Mouse (Mus musculus) gastrocnemius, postnatal 36 days (tissue): ENCODE data around the gene Dlgap3. TPM values are rescaled to one million over a fixed set of nuclear protein-coding genes. Genes with fewer than 3 reads are reported as not detected.

Experiments
- DNase-seq, 2 experiments: peaks; one replicate each; pipeline ENCODE4 v3.0.0; 2022
- intact Hi-C: fragments of 180-260 bp; cut with DNase I; formaldehyde crosslinking; loops from one replicate; pipeline ENCODE4 v1.15.1; 2025
- total RNA-seq, 2 experiments: library from RNA; stranded (reverse); gene quantifications; 2 replicates each; pipeline ENCODE4 v1.2.3; 2021

Gene Dlgap3
- total RNA-seq, 2 experiments from 2014 or later, result 0.23 TPM; not detected in 1

DNA sequence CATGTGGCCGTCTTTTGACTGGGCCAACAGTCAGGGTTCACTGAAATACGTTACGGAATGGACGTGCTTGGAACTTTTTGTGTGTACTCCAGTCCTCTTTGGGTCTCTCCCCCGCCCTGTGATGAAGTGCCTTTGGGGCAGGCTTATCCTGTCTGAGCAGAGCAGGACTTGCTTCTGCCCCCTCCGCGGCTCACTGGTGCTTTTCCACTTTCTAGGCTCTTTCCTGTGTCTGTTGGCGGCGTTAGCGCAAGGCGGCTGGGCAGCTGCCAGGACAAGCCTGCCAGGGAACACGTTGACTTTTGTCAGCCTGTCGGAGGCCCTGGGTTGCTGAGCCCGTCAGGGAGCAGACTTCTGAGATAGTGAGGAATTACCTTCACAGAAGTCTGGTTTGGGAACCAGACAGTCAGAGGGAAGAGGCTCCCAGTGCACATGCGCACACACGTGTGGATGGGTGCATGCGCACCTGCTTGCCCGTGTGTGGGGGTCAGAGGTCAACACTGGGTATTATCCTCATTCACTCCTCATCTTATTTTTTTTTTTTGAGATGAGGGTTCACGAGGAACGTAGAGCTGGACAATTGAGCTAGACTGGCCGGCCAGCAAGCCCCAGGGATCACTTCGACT is 83.1 kb downstream of the Dlgap3 start:
- intact Hi-C loops, result loop anchor here (2.0 kb wide), 1 partner anchor 67 kb away; no protein-coding TSS in a partner anchor
- DNase-seq, result peak; percentile 36 to 43

- DNase-seq, result no peak
These were observed 87.7 kb downstream of the Dlgap3 start for GRCm38 (mm10) chr4:127256739-127257138.

GRCm38 (mm10) chr4:127258186-127258897 is 89.3 kb downstream of the Dlgap3 start:
- intact Hi-C loops, result no loop called here
- DNase-seq, result no peak

More at GRCm38 (mm10) chr4:127256739-127257138, 87.7 kb downstream of the Dlgap3 start:
- intact Hi-C loops, result no loop called here

- intact Hi-C loops, result no loop called here
- no peak for DNase-seq
These were observed 92.6 kb downstream of the Dlgap3 start for GRCm38 (mm10) chr4:127261601-127262000.

GRCm38 (mm10) chr4:127263438-127264182 is 94.6 kb downstream of the Dlgap3 start:
- intact Hi-C loops, result no loop called here
- no peak for DNase-seq

DNA sequence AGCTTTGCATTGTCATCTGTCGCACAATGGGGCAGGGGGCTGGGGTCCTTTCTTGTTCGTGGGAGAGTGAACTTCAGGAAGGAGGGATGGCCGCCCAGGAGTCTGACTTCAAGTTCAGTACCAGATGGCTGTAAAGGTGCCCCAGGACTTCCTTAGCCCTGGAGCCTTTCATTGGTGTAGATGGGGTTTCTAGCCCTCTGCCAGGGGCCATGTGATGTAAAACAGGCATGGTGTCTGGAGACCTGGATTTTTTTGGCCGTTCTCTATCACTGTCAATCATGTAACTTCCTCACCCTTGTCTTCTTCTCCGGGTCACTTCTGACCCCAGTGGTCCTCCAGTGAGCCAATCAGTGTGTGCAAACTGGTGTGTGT is 95.2 kb downstream of the Dlgap3 start:
- no peak for DNase-seq
- intact Hi-C loops, result no loop called here

- intact Hi-C loops, result no loop called here
- peak in 1 of 2 experiments; percentile 25 for DNase-seq
These were observed 109.5 kb downstream of the Dlgap3 start for GRCm38 (mm10) chr4:127278451-127279001.

DNA sequence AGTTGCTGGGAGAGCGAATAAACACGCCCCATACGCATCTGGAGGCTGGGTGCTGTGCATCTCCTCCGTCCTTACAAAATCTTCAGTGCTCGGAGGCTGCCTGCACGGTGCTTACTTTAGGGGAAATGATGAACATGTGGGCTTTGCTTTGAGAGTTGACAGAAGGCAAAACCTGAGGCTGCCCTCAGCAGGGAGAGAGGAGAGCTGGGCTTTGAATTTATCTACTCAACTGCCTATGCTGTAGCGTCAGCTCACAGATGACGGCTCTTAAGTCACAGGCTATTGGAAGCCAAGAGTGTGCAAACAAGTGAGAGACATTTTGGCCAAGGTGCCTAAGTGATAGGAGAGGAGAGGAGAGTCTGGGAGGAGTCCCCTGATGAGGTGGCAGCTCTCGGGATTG is 110.2 kb downstream of the Dlgap3 start:
- intact Hi-C loops, result no loop called here
- DNase-seq, result no peak

Other genes starting within 250 kb of the Dlgap3 start
- 10 to 100 TPM; 13.8 to 15.9 TPM for gene Zmym4, start 201.1 kb upstream of the Dlgap3 start, total RNA-seq
- gene Sfpq, start 147.9 kb upstream of the Dlgap3 start, total RNA-seq, result 10 to 100 TPM; 46.7 to 58.7 TPM
- gene Zmym1, start 108.1 kb upstream of the Dlgap3 start, total RNA-seq, result 1 to 10 TPM; 4.2 to 4.5 TPM
- gene Zmym6, start 91.8 kb upstream of the Dlgap3 start, total RNA-seq, result 1 to 10 TPM; 3.4 to 4.7 TPM
- 1 to 10 TPM in 1 of 2 experiments, under 1 TPM in 1; 0.77 to 1.2 TPM for gene Tmem35b, start 45.5 kb upstream of the Dlgap3 start, total RNA-seq
- gene Smim12, start 74.6 kb downstream of the Dlgap3 start, total RNA-seq, result 10 to 100 TPM; 29.7 to 34.2 TPM
- gene Gja4, start 144.8 kb downstream of the Dlgap3 start, total RNA-seq, result 1 to 10 TPM; 4.4 TPM
- gene Gjb3, start 161.6 kb downstream of the Dlgap3 start, total RNA-seq, result not detected
- not detected for gene Gjb4, start 184.9 kb downstream of the Dlgap3 start, total RNA-seq
- gene Gjb5, start 189.0 kb downstream of the Dlgap3 start, total RNA-seq, result under 1 TPM in 1 of 2 experiments, not detected in 1; 0.25 TPM